Mouse (Mus musculus) forebrain, embryonic 11.5 days (tissue): ENCODE data around the gene Cotl1. TPM values are rescaled to one million over a fixed set of nuclear protein-coding genes. Genes with fewer than 3 reads are reported as not detected.

ENCODE experiments used
- ATAC-seq: fragments of 200-750 bp; cut with Nextera tagmentation; replicated peaks from 2 replicates; pipeline ENCODE4 v1.8.0; 2017; ENCODE audit warnings: moderate TSS enrichment; ENCODE audit not compliant: low FRiP score
- DNase-seq: peaks from one replicate; pipeline ENCODE4 v3.0.0-alpha.2; 2017; ENCODE audit warnings: low spot score
- H3K27ac ChIP-seq: fragments of 300-500 bp; sonication (generic); 2 replicates; pipeline ENCODE4 v1.5.1; 2014; ENCODE audit warnings: low read depth, low read length
- H3K27me3 ChIP-seq: fragments of 300-500 bp; sonication (generic); 2 replicates; pipeline ENCODE4 v1.6.1; 2014; ENCODE audit warnings: mild to moderate bottlenecking, low read length, mixed read lengths; ENCODE audit not compliant: control insufficient read depth, insufficient read depth
- H3K36me3 ChIP-seq: fragments of 300-500 bp; sonication (generic); 2 replicates; pipeline ENCODE4 v1.6.1; 2014; ENCODE audit warnings: mild to moderate bottlenecking, low read length, moderate library complexity, mixed read lengths; ENCODE audit not compliant: control insufficient read depth, insufficient read depth
- H3K4me1 ChIP-seq: fragments of 300-500 bp; sonication (generic); replicated peaks from 2 replicates; pipeline ENCODE4 v1.6.1; 2014; ENCODE audit warnings: low read length, mixed read lengths; ENCODE audit not compliant: control insufficient read depth, insufficient read depth
- H3K4me2 ChIP-seq: fragments of 300-500 bp; sonication (generic); 2 replicates; pipeline ENCODE4 v1.6.1; 2014; ENCODE audit warnings: low read depth, mild to moderate bottlenecking, low read length, moderate library complexity, mixed read lengths; ENCODE audit not compliant: severe bottlenecking
- H3K4me3 ChIP-seq: fragments of 300-500 bp; sonication (generic); 2 replicates; pipeline ENCODE4 v1.5.1; 2014; ENCODE audit warnings: low read depth, low read length
- H3K9ac ChIP-seq: fragments of 300-500 bp; sonication (generic); 2 replicates; pipeline ENCODE4 v1.6.1; 2014; ENCODE audit warnings: low read length
- H3K9me3 ChIP-seq: fragments of 300-500 bp; sonication (generic); 2 replicates; pipeline ENCODE4 v1.6.1; 2016; ENCODE audit warnings: low read length, mixed read lengths; ENCODE audit not compliant: control insufficient read depth
- WGBS: fragments of 180-500 bp; shearing (Covaris S2); extraction: QIAGEN DNeasy Blood & Tissue Kit; methylation state at CpG from one replicate; pipeline ENCODE4 v1.1.7; 2014; 5-methylcytosine and 5-hydroxymethylcytosine counted together
- polyA plus RNA-seq: library from polyadenylated mRNA; unstranded; fragments of >200 nt; fragmentation: Nextera tagmentation; extraction: Ambion mirVana; gene quantifications from 2 replicates; pipeline ENCODE4 v1.2.1, GENCODE M21; 2014

The Cotl1 gene
- polyA plus RNA-seq, 1 experiment from 2014 or later: 167 TPM

DNA sequence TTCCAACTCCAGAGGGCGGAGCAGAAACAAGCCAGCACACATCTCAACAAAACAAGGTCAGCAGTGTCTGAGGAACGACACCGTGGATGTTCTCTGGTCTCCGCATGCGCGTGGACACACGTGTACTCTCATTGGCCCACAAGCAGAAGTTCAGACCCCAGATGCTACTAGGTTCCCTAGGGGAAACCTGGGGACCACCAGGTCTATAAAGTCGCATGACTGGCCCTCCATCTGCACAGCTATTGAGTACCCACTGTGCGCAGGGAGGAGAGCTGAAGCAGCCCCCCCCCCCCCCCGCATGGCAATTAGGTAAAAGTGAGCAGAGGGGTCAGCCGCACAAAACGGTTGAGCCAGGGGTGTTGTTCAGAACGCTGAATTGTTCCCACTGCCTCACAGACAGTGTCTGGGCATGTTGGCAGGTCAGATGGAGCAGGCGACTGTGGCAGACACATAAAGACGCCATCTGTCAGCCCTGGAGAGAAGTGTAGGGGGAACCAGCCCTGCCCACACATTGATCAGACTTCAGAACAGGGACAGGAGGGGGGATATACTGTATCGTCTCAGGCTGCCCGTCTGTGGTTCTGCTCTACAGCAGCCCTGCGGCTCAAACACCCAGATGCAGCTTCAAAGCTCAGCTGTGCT is 54.5 kb downstream of the Cotl1 start:
- no peak overlapping the region for H3K9ac ChIP-seq
- peaks cover 8% of the 10 kb centered on the region; the same call in 1 of the 2 replicates for H3K4me1 ChIP-seq
- 42% methylated on average over 18 of the region's 18 CpGs for WGBS
- no peaks in the 10 kb centered on the region for H3K27me3 ChIP-seq
- peak overlapping the region; percentile 37 for H3K27ac ChIP-seq
- DNase-seq (peak; percentile 60), ATAC-seq (peak; percentile 42)
- no peak overlapping the region for H3K4me2 ChIP-seq
- H3K4me3 ChIP-seq: no peak overlapping the region
- no peaks in the 10 kb centered on the region for H3K9me3 ChIP-seq
- H3K36me3 ChIP-seq: no peaks in the 10 kb centered on the region

GRCm38 (mm10) chr8:119784676-119785075 is 55.7 kb downstream of the Cotl1 start:
- H3K9ac ChIP-seq: no peak overlapping the region
- no peak overlapping the region for H3K27ac ChIP-seq
- H3K4me2 ChIP-seq: no peak overlapping the region
- peaks cover 8% of the 10 kb centered on the region; the same call in 1 of the 2 replicates for H3K4me1 ChIP-seq
- no peaks in the 10 kb centered on the region for H3K27me3 ChIP-seq
- no peak overlapping the region for H3K4me3 ChIP-seq
- no peaks in the 10 kb centered on the region for H3K36me3 ChIP-seq
- DNase-seq (no peak), ATAC-seq (no peak)
- 58% methylated on average over 7 of the region's 7 CpGs for WGBS
- no peaks in the 10 kb centered on the region for H3K9me3 ChIP-seq

DNA sequence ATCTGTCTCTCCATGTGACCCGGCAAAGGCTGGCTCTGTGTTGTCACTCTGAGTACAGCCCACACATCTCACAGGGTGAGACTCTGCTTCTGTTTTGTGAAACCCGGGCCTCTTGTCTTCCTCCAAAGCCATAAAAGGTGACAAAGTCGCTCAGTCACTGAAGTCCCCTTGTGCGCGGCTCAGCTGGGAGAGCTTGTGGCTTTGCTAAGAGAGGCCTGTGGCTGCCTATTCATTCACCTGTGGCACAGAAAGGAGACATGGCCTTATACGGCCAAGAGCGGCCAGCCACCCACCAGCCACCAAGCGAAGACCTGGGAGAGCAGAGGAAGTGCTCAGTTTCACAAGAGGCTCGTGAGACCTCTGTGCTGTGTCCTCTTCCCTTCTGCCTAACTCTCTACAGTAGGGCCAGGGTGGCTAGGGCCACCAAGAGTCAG is 56.2 kb downstream of the Cotl1 start:
- H3K36me3 ChIP-seq: no peaks in the 10 kb centered on the region
- ATAC-seq: no peak
- no peak for DNase-seq
- H3K9ac ChIP-seq: no peak overlapping the region
- H3K27me3 ChIP-seq: no peaks in the 10 kb centered on the region
- H3K4me2 ChIP-seq: no peak overlapping the region
- H3K4me1 ChIP-seq: peaks cover 8% of the 10 kb centered on the region; the same call in 1 of the 2 replicates
- 42% methylated on average over 9 of the region's 9 CpGs for WGBS
- no peak overlapping the region for H3K4me3 ChIP-seq
- no peak overlapping the region for H3K27ac ChIP-seq
- no peaks in the 10 kb centered on the region for H3K9me3 ChIP-seq

- no peaks in the 10 kb centered on the region for H3K27me3 ChIP-seq
- ATAC-seq (no peak), DNase-seq (no peak)
- H3K4me1 ChIP-seq: peaks cover 10% of the 10 kb centered on the region; the same call in 1 of the 2 replicates
- H3K9me3 ChIP-seq: no peaks in the 10 kb centered on the region
- no peaks in the 10 kb centered on the region for H3K36me3 ChIP-seq
- no peak overlapping the region for H3K4me2 ChIP-seq
- no peak overlapping the region for H3K4me3 ChIP-seq
- no peak overlapping the region for H3K9ac ChIP-seq
- WGBS: 73% methylated on average over 6 of the region's 6 CpGs
- H3K27ac ChIP-seq: no peak overlapping the region
Observed at GRCm38 (mm10) chr8:119783579-119783978, 56.8 kb downstream of the Cotl1 start.

DNA sequence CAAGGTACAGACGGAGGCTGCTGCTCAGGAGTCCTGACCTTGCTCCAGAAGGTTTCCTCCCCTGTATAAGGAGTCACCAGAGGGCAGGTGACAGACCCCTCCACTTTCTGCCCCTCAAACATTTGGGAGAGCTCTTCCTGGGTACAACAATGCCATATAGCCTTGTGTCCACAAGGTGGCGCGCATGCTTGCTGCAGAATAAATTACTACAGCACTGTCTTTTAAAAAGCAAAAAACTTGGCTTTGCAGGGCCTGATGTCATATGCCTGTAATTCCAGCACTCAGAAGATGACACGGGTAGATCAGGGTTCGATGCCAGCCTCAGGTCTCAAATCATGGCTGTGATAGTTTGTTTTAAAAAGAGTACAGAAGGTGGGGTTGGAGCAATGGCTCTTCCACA is 57.6 kb downstream of the Cotl1 start:
- H3K4me2 ChIP-seq: no peak overlapping the region
- H3K9me3 ChIP-seq: no peaks in the 10 kb centered on the region
- no peaks in the 10 kb centered on the region for H3K27me3 ChIP-seq
- no peak overlapping the region for H3K9ac ChIP-seq
- H3K36me3 ChIP-seq: no peaks in the 10 kb centered on the region
- no peak overlapping the region for H3K27ac ChIP-seq
- H3K4me1 ChIP-seq: peaks cover 10% of the 10 kb centered on the region; the same call in 1 of the 2 replicates
- DNase-seq: peak; percentile 82
- no peak overlapping the region for H3K4me3 ChIP-seq
- WGBS: 9% methylated on average over 5 of the region's 5 CpGs
- ATAC-seq: no peak

DNA sequence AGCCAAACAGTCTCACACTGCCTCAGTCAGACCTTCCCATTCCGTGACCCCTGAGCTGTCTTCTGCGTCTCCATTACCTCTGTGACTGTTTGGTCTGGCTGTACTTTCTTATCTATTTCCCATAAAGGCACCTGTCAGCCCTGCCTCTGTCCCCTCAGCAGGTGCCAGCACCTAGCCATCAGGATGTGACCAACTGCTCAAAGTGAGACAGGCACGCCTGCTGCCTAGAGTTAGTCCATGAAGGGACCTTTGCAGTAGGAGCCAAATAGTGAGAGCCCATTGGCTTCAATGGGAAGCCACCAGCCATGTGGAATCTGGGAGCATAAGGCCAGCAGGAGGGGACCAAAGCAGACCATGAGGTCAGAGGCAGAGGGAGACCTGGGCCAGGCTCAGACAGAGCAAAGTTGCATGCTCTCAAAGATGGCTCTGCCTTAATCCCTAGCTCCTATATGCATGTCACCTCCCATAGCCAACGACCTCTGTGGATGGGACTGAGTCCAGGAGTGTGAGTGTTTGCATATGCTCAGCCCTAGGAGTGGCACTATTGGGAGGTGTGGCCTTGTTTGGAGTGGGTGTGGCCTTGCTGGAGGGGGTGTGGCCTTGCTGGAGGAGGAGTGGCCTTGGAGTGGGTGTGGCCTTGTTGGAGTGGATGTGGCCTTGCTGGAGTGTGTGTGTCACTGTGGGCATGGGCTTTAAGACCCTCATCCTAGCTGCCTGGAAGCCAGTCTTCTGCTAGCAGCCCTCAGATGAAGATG is 59.1 kb downstream of the Cotl1 start:
- 70% methylated on average over 4 of the region's 4 CpGs for WGBS
- Histone ChIP-seq H3K4me2 (no peak overlapping the region), H3K9me3 (no peaks in the 10 kb centered on the region), H3K27me3 (no peaks in the 10 kb centered on the region), H3K4me1 (peaks cover 8% of the 10 kb centered on the region; the same call in 1 of the 2 replicates), H3K36me3 (no peaks in the 10 kb centered on the region), H3K9ac (no peak overlapping the region), H3K27ac (no peak overlapping the region), H3K4me3 (no peak overlapping the region)
- ATAC-seq: no peak
- DNase-seq: no peak

- no peak for ATAC-seq
- H3K9ac ChIP-seq: no peak overlapping the region
- 0 out of 2 replicates have a peak, but pooled peaks cover 2% of the 10 kb centered on the region for H3K4me1 ChIP-seq
Observed at GRCm38 (mm10) chr8:119780402-119781049, 59.8 kb downstream of the Cotl1 start.

DNA sequence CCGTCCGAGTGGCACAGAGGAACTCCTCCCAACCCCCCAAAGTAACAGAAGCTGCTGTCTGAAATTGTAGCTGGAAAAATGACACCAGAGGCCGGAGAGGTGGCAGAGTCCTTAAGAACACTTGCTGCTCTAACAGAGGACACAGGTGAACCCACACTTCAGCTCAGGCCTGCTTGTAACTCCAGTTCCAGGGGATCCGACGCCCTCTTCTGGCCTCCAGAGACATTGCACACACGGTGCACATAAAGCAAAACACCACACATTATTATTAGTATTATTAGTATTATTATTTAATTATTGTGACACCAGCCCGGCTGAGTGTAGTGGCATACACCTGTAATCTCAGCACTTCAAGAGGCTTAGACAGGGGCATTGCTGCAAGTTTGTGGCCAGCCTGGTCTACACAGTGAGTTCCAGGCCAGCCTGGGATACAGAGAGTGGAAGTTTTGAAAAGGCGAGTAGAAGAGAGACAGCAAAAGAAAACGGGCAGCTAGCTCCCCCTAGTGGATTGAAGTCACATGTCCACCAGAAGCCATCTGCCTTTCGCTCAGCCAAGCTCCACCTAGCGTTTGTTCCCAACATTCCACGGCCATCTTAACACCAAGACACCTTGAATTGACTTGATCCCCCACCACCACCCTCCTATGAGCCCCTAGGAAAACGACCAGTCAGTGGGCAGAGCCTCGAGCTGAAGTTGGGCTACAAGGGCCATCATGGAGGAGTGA is 61.2 kb downstream of the Cotl1 start:
- 0 out of 2 replicates have a peak, but pooled peaks cover 2% of the 10 kb centered on the region for H3K4me1 ChIP-seq
- H3K27ac ChIP-seq: no peak overlapping the region
- H3K4me3 ChIP-seq: no peak overlapping the region

More at GRCm38 (mm10) chr8:119780402-119781049, 59.8 kb downstream of the Cotl1 start:
- 82% methylated on average over 9 of the region's 9 CpGs for WGBS
- Histone ChIP-seq H3K27ac (no peak overlapping the region), H3K36me3 (no peaks in the 10 kb centered on the region), H3K4me2 (no peak overlapping the region), H3K4me3 (no peak overlapping the region), H3K9me3 (no peaks in the 10 kb centered on the region), H3K27me3 (no peaks in the 10 kb centered on the region)
- no peak for DNase-seq

More for the DNA sequence above, 61.2 kb downstream of the Cotl1 start:
- H3K36me3 ChIP-seq: no peaks in the 10 kb centered on the region
- DNase-seq (peak; percentile 88), ATAC-seq (no peak; the same call in 1 of the 2 replicates)
- H3K27me3 ChIP-seq: no peaks in the 10 kb centered on the region
- peak overlapping the region; percentile 55 for H3K4me2 ChIP-seq
- WGBS: 26% methylated on average over 14 of the region's 14 CpGs
- no peak overlapping the region; the same call in 1 of the 2 replicates for H3K9ac ChIP-seq
- no peaks in the 10 kb centered on the region for H3K9me3 ChIP-seq
